Mouse (Mus musculus) Patski (cell line): ENCODE results near the gene Mrpl51. TPM values are rescaled to one million over a fixed set of nuclear protein-coding genes. Genes with fewer than 3 reads are reported as not detected.
A peak's percentile ranks its signal among the peaks of the same experiment; 100 is the strongest.

Experiments
- ATAC-seq: fragments of 100-300 bp; one replicate; pipeline ENCODE4 v1.8.0; 2021
- CTCF ChIA-PET: fragments of 350-600 bp; sonication (Branson Sonifier 250); formaldehyde crosslinking; loops from one replicate; lab custom pipeline; 2022; ENCODE audit warnings: inconsistent platforms; lab: Charles Lee
- POLR2A ChIA-PET: fragments of 350-600 bp; sonication (Branson Sonifier 250); formaldehyde crosslinking; loops from one replicate; lab custom pipeline; 2022; ENCODE audit warnings: antibody characterized with exemption, inconsistent platforms; lab: Charles Lee
- DNase-seq: peaks from one replicate; pipeline ENCODE4 v3.0.0-alpha.2; 2011; ENCODE audit warnings: low read depth, low spot score
- H3K27me3 ChIP-seq: fragments of 371-371 bp; one replicate; pipeline ENCODE4 v1.5.1; 2021
- CTCF ChIP-seq: fragments of 100-300 bp; IDR thresholded peaks from one replicate; pipeline ENCODE4 v1.5.1; 2021
- in situ Hi-C: fragments of 300-500 bp; cut with MboI; formaldehyde crosslinking; loops from 3 replicates; pipeline ENCODE4 v1.11.1; 2018; ENCODE audit warnings: low pct_unique_long_range_greater_than_20kb, mixed read lengths
- polyA plus RNA-seq: library from polyadenylated mRNA; unstranded; gene quantifications from one replicate; pipeline ENCODE4 v1.2.3, GENCODE M21; 2021

The Mrpl51 gene
- polyA plus RNA-seq, 1 experiment from 2014 or later: 175 TPM

DNA sequence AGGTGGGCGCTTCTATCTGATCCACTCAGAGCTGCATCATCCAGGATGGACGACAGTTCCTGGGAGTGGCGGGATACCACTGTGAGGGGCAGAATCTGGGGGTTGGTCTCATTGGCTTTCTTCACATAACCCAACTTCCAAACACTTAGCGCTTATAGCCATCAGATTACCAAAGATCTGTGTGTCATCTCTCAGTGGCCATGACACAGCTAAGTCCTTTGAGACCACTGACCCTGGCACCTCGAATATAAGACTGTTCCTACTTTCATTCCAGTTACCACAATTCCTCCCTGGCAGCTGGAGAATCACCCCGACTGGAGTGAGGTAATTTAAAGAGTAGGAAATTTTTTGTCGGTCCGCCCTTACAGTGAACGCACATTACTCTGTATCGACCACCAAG lies 5.4 kb upstream of the Mrpl51 start:
- CTCF ChIA-PET: interaction anchor here (1.3 to 1.5 kb wide), 2 partner anchors 18 to 32 kb away, joined by 3 to 4 read pairs; no protein-coding TSS in a partner anchor
- in situ Hi-C loops: no loop called here
- H3K27me3 ChIP-seq: no peaks in the 10 kb centered on the region
- DNase-seq (no peak), ATAC-seq (no peak)
- TF ChIP-seq CTCF: no peak
- POLR2A ChIA-PET: interaction anchor here (1.6 kb wide), 1 partner anchor 12 kb away, joined by 5 read pairs; no protein-coding TSS in a partner anchor

- DNase-seq (no peak), ATAC-seq (no peak)
- CTCF ChIA-PET: no interaction called here
- no peak for TF ChIP-seq CTCF
- POLR2A ChIA-PET: interaction anchor here (0.8 to 1.6 kb wide), 2 partner anchors 24 to 30 kb away, joined by 3 to 6 read pairs; partner anchors contain the start of gene Gapdh
- no peaks in the 10 kb centered on the region for H3K27me3 ChIP-seq
- in situ Hi-C loops: no loop called here
Measured at GRCm38 (mm10) chr6:125190816-125191215, 785 bp upstream of the Mrpl51 start.

- no peak for DNase-seq
- peak; percentile 86 for ATAC-seq
- POLR2A ChIA-PET: interaction anchor here (1.5 to 1.6 kb wide), 2 partner anchors 21 to 25 kb away, joined by 5 to 6 read pairs; partner anchors contain the start of gene Gapdh
- CTCF ChIA-PET: no interaction called here
- in situ Hi-C loops: no loop called here
- TF ChIP-seq CTCF: no peak
- H3K27me3 ChIP-seq: no peaks in the 10 kb centered on the region
Measured at GRCm38 (mm10) chr6:125192016-125192714, 564 bp downstream of the Mrpl51 start.

- ChIA-PET CTCF (no interaction called here), POLR2A (interaction anchor here (1.5 kb wide), 1 partner anchor 22 kb away, joined by 5 read pairs; no protein-coding TSS in a partner anchor)
- TF ChIP-seq CTCF: no peak
- in situ Hi-C loops: no loop called here
- no peaks in the 10 kb centered on the region for H3K27me3 ChIP-seq
- ATAC-seq (no peak), DNase-seq (no peak)
Measured at GRCm38 (mm10) chr6:125192841-125193240, 1.2 kb downstream of the Mrpl51 start.

- no peak for TF ChIP-seq CTCF
- POLR2A ChIA-PET: interaction anchor here (0.6 kb wide), 1 partner anchor 19 kb away, joined by 5 read pairs; no protein-coding TSS in a partner anchor
- CTCF ChIA-PET: interaction anchor here (0.9 kb wide), 1 partner anchor 36 kb away, joined by 3 read pairs; no protein-coding TSS in a partner anchor
- DNase-seq (no peak), ATAC-seq (no peak)
- H3K27me3 ChIP-seq: no peaks in the 10 kb centered on the region
- in situ Hi-C loops: no loop called here
Measured at GRCm38 (mm10) chr6:125193390-125193789, 1.8 kb downstream of the Mrpl51 start.

DNA sequence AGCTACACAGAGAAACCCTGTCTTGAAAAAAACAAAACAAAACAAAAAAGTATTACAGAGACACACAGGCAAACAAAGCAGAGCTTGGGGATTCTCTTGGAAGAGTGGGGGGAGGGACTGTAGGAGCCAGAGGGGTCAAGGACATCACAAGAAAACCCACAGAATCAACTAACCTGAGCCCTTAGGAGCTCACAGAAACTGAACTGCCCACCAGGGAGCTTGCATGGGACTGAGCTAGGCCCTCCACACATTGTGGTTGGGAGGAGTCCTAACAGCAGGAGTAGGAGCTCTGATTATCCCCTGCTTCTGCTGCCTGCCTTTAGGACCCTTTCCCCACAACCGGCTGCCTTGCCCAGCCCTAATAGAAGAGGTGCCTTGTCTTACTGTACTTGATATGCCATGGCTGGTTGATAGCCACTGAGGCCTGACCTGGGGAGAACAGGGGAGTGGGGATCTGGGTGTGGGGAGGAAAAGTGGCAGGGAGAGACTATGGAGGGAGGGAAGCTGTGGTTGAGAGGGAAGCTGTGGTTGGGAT lies 4.0 kb downstream of the Mrpl51 start:
- ChIA-PET CTCF (interaction anchor here (3.1 kb wide), 1 partner anchor 76 kb away, joined by 8 read pairs; no protein-coding TSS in a partner anchor), POLR2A (no interaction called here)
- TF ChIP-seq CTCF: no peak
- no peaks in the 10 kb centered on the region for H3K27me3 ChIP-seq
- ATAC-seq (no peak), DNase-seq (no peak)
- in situ Hi-C loops: no loop called here

DNA sequence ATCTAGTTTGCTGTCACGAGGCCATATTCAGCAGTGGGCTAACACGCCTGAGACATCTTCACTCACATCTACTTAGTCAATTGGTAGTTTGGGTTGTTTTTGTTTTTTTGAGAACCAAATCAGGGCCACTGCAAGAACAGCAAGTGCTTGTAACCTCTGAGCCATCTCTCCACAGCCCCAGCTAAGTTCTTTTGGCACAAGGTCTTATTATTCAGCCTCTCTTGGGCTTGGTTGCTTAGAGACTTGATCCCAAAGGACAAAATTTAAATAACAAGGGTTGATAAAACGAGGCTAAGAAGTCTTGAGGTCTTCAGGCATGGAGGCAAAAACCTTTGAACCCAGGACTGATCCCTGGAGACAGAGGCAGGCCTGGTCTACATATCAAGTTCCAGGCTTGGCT lies 4.7 kb downstream of the Mrpl51 start:
- CTCF ChIA-PET: interaction anchor here (3.1 kb wide), 1 partner anchor 75 kb away, joined by 8 read pairs; no protein-coding TSS in a partner anchor
- POLR2A ChIA-PET: no interaction called here

DNA sequence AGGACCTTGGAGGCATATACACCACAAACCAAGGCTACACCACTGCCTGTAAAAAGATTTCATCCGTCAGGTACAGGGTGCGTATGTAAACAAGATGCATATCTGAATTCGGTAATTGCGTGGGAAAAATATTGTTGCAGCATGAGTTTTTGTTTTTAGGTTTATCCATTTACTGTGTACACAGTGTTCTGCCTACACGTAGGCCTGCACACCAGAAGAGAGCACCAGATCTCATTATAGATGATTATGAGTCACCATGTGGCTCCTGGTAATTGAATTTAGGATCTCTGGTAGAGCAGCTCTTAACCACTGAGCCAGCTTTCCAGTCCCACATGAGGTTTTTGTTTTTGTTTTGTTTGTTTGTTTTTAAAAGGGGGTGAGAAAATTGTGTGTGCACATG lies 5.6 kb downstream of the Mrpl51 start:
- in situ Hi-C loops: no loop called here
- TF ChIP-seq CTCF: no peak
- POLR2A ChIA-PET: no interaction called here
- CTCF ChIA-PET: interaction anchor here (3.1 kb wide), 1 partner anchor 74 kb away, joined by 8 read pairs; no protein-coding TSS in a partner anchor
- no peak for DNase-seq
- no peaks in the 10 kb centered on the region for H3K27me3 ChIP-seq
- ATAC-seq: no peak

More for the DNA sequence above, 4.7 kb downstream of the Mrpl51 start:
- no peak for ATAC-seq
- in situ Hi-C loops: no loop called here
- no peak for DNase-seq
- TF ChIP-seq CTCF: no peak
- H3K27me3 ChIP-seq: no peaks in the 10 kb centered on the region

DNA sequence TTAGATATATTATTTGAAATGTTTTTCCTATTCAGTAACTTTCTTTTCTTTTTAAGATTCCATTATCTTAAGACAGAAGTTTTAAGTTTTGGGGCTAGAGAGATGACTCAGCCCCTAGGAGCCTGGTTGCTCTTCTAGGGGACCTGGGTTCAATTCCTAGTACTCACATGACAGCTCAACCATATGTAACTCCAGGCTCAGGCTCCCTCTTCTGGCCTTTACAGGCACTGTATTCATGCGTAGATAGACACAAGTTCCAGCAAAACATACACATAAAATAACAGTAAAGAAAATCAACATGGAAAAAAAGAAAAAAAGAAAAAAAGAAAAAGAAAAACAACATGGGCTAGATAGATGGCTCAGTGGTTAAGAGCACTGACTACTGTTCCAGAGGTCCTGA lies 18.8 kb downstream of the Mrpl51 start:
- peak; percentile 43 for TF ChIP-seq CTCF
- DNase-seq: no peak
- H3K27me3 ChIP-seq: peaks cover 18% of the 10 kb centered on the region
- no peak for ATAC-seq
- ChIA-PET CTCF (interaction anchor here (1.3 kb wide), 1 partner anchor 61 kb away, joined by 3 read pairs; no protein-coding TSS in a partner anchor), POLR2A (no interaction called here)
- in situ Hi-C loops: no loop called here

DNA sequence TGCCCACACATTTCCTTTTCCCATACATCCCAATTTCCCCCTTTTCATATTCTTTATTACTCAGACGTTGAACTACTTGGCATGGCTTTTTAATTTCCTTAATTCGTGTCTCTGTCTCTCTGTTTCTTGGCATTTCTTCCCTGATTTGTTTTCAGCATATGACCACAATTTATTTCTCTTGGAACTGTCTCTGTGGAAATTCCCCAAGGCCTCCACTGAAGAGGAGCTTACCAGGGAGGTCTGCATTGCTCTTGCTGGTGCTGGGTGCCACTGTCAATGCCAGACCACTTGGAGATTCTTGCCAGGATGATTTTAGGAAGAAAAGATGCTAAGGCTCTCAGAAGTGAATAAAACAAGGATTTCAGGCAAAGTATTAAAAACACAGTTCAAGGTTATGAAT lies 21.0 kb downstream of the Mrpl51 start:
- CTCF ChIA-PET: no interaction called here
- TF ChIP-seq CTCF: no peak
- peaks cover 18% of the 10 kb centered on the region for H3K27me3 ChIP-seq
- DNase-seq (no peak), ATAC-seq (no peak)
- POLR2A ChIA-PET: interaction anchor here (1.0 kb wide), 1 partner anchor 15 kb away, joined by 3 read pairs; no protein-coding TSS in a partner anchor
- in situ Hi-C loops: no loop called here

DNA sequence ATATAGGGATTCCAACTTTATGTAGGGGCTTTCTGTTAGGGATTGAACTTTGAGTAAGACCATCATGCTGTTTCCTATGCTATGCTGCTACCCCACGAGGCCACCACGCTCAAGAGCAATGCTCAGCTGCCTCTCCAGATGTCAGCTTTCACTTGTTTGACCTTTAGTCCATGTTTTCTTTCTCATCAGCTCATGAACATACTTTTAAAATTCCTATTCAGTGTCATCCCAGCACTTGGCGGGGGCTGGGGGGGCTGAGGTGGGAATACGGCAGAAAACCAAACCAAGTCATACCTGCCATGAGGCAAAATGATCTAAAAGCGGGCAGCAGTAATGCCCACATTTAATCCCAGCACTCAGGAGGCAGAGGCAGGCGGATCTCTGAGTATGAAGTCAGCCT lies 21.5 kb downstream of the Mrpl51 start:
- TF ChIP-seq CTCF: no peak
- DNase-seq: no peak
- H3K27me3 ChIP-seq: peaks cover 18% of the 10 kb centered on the region
- in situ Hi-C loops: no loop called here
- ATAC-seq: no peak
- CTCF ChIA-PET: no interaction called here
- POLR2A ChIA-PET: no interaction called here
